Mouse (Mus musculus) heart, embryonic 13.5 days (tissue): Measurements from ENCODE around the gene Slc18a2. TPM values are rescaled to one million over a fixed set of nuclear protein-coding genes. Genes with fewer than 3 reads are reported as not detected.

Experiments
- ATAC-seq: fragments of 200-750 bp; cut with Nextera tagmentation; 2 replicates; pipeline ENCODE4 v1.8.0; 2017; ENCODE audit warnings: moderate TSS enrichment; ENCODE audit not compliant: insufficient number of reproducible peaks, low FRiP score, low TSS enrichment; ENCODE audit errors: extremely low read depth
- H3K27ac ChIP-seq: fragments of 300-500 bp; sonication (generic); replicated peaks from 2 replicates; pipeline ENCODE4 v1.5.1; 2015; ENCODE audit warnings: moderate library complexity, mild to moderate bottlenecking, inconsistent platforms
- H3K27me3 ChIP-seq: fragments of 300-500 bp; sonication (generic); replicated peaks from 2 replicates; pipeline ENCODE4 v1.6.1; 2015; ENCODE audit warnings: mild to moderate bottlenecking, inconsistent platforms
- H3K36me3 ChIP-seq: fragments of 300-500 bp; sonication (generic); 2 replicates; pipeline ENCODE4 v1.6.1; 2015; ENCODE audit warnings: mild to moderate bottlenecking, inconsistent platforms
- H3K4me1 ChIP-seq: fragments of 300-500 bp; sonication (generic); 2 replicates; pipeline ENCODE4 v1.6.1; 2015; ENCODE audit warnings: inconsistent platforms
- H3K4me2 ChIP-seq: fragments of 300-500 bp; sonication (generic); 2 replicates; pipeline ENCODE4 v1.6.1; 2015; ENCODE audit warnings: inconsistent platforms, mild to moderate bottlenecking, moderate library complexity
- H3K4me3 ChIP-seq: fragments of 300-500 bp; sonication (generic); 2 replicates; pipeline ENCODE4 v1.5.1; 2015; ENCODE audit warnings: moderate library complexity, mild to moderate bottlenecking, inconsistent platforms
- H3K9ac ChIP-seq: fragments of 300-500 bp; sonication (generic); 2 replicates; pipeline ENCODE4 v1.6.1; 2015; ENCODE audit warnings: inconsistent platforms, mild to moderate bottlenecking, moderate library complexity
- H3K9me3 ChIP-seq: fragments of 300-500 bp; sonication (generic); 2 replicates; pipeline ENCODE4 v1.6.1; 2016; ENCODE audit warnings: inconsistent platforms
- WGBS: fragments of 180-500 bp; shearing (Covaris S2); methylation state at CpG from one replicate; pipeline ENCODE4 v1.1.7; 2015; ENCODE audit warnings: mixed read lengths; 5-methylcytosine and 5-hydroxymethylcytosine counted together
- polyA plus RNA-seq: library from polyadenylated mRNA; unstranded; fragments of >200 nt; fragmentation: Nextera tagmentation; extraction: Ambion mirVana; gene quantifications from 2 replicates; pipeline ENCODE4 v1.2.1, GENCODE M21; 2015

Gene Slc18a2
- polyA plus RNA-seq, 1 experiment from 2014 or later = 10.4 TPM

- Histone ChIP-seq H3K4me1 (no peaks in the 10 kb centered on the region), H3K4me2 (no peak overlapping the region), H3K27ac (no peak overlapping the region), H3K4me3 (no peak overlapping the region), H3K27me3 (peaks cover 17% of the 10 kb centered on the region; the same call in 1 of the 2 replicates), H3K9ac (no peak overlapping the region), H3K36me3 (no peaks in the 10 kb centered on the region), H3K9me3 (no peaks in the 10 kb centered on the region)
- ATAC-seq = no peak
- WGBS = 77% methylated on average over 2 of the region's 2 CpGs
Observed at GRCm38 (mm10) chr19:59243057-59243456, 17.6 kb upstream of the Slc18a2 start.

- no peak overlapping the region for H3K9ac ChIP-seq
- peaks cover 3% of the 10 kb centered on the region; the same call in 1 of the 2 replicates for H3K27me3 ChIP-seq
- H3K27ac ChIP-seq = no peak overlapping the region
- WGBS = 78% methylated on average over 4 of the region's 4 CpGs
- H3K36me3 ChIP-seq = no peaks in the 10 kb centered on the region
- no peak overlapping the region for H3K4me2 ChIP-seq
- H3K4me3 ChIP-seq = no peak overlapping the region
- ATAC-seq = no peak
- H3K4me1 ChIP-seq = no peaks in the 10 kb centered on the region
- no peaks in the 10 kb centered on the region for H3K9me3 ChIP-seq
Observed at GRCm38 (mm10) chr19:59248144-59248543, 12.6 kb upstream of the Slc18a2 start.

GRCm38 (mm10) chr19:59248553-59249286, 12.0 kb upstream of the Slc18a2 start:
- Histone ChIP-seq H3K9ac (no peak overlapping the region), H3K4me3 (no peak overlapping the region), H3K27ac (no peak overlapping the region), H3K36me3 (no peaks in the 10 kb centered on the region), H3K4me1 (no peaks in the 10 kb centered on the region), H3K4me2 (no peak overlapping the region), H3K9me3 (no peaks in the 10 kb centered on the region), H3K27me3 (peaks cover 3% of the 10 kb centered on the region; the same call in 1 of the 2 replicates)
- 55% methylated on average over 11 of the region's 11 CpGs for WGBS
- no peak for ATAC-seq

GRCm38 (mm10) chr19:59252651-59253050, 8.0 kb upstream of the Slc18a2 start:
- no peak for ATAC-seq
- WGBS = 66% methylated on average over 2 of the region's 2 CpGs
- Histone ChIP-seq H3K9me3 (peaks cover 5% of the 10 kb centered on the region; the same call in 1 of the 2 replicates), H3K4me2 (no peak overlapping the region), H3K36me3 (no peaks in the 10 kb centered on the region), H3K4me3 (no peak overlapping the region), H3K27ac (no peak overlapping the region), H3K4me1 (no peaks in the 10 kb centered on the region), H3K9ac (no peak overlapping the region), H3K27me3 (peaks cover 6% of the 10 kb centered on the region; the same call in 1 of the 2 replicates)

GRCm38 (mm10) chr19:59259633-59260032, 1.1 kb upstream of the Slc18a2 start:
- H3K4me1 ChIP-seq = peaks cover 19% of the 10 kb centered on the region
- H3K27me3 ChIP-seq = peaks cover 54% of the 10 kb centered on the region
- WGBS = 30% methylated on average over 5 of the region's 5 CpGs
- no peak overlapping the region for H3K4me3 ChIP-seq
- H3K9ac ChIP-seq = no peak overlapping the region
- H3K4me2 ChIP-seq = no peak overlapping the region
- ATAC-seq = no peak
- H3K27ac ChIP-seq = no peak overlapping the region
- H3K36me3 ChIP-seq = no peaks in the 10 kb centered on the region
- peaks cover 5% of the 10 kb centered on the region; the same call in 1 of the 2 replicates for H3K9me3 ChIP-seq

- 29% methylated on average over 7 of the region's 7 CpGs for WGBS
- peak overlapping the region; percentile 68; the same call in 1 of the 2 replicates for H3K9ac ChIP-seq
- no peaks in the 10 kb centered on the region for H3K36me3 ChIP-seq
- peaks cover 19% of the 10 kb centered on the region for H3K4me1 ChIP-seq
- H3K9me3 ChIP-seq = peaks cover 5% of the 10 kb centered on the region; the same call in 1 of the 2 replicates
- H3K4me2 ChIP-seq = peak overlapping the region; percentile 76
- peaks cover 56% of the 10 kb centered on the region for H3K27me3 ChIP-seq
- H3K27ac ChIP-seq = no peak overlapping the region
- H3K4me3 ChIP-seq = peak overlapping the region; percentile 53
- no peak for ATAC-seq
Observed at GRCm38 (mm10) chr19:59261604-59262003, 908 bp downstream of the Slc18a2 start.

GRCm38 (mm10) chr19:59263171-59263570, 2.5 kb downstream of the Slc18a2 start:
- Histone ChIP-seq H3K27ac (no peak overlapping the region), H3K27me3 (peaks cover 54% of the 10 kb centered on the region), H3K36me3 (no peaks in the 10 kb centered on the region), H3K4me1 (peaks cover 31% of the 10 kb centered on the region), H3K9me3 (no peaks in the 10 kb centered on the region), H3K9ac (no peak overlapping the region), H3K4me3 (no peak overlapping the region), H3K4me2 (no peak overlapping the region)
- 86% methylated on average over 9 of the region's 9 CpGs for WGBS
- no peak for ATAC-seq

GRCm38 (mm10) chr19:59264838-59265532, 4.3 kb downstream of the Slc18a2 start:
- Histone ChIP-seq H3K4me3 (no peak overlapping the region), H3K36me3 (no peaks in the 10 kb centered on the region), H3K9ac (no peak overlapping the region), H3K4me2 (no peak overlapping the region), H3K4me1 (peaks cover 32% of the 10 kb centered on the region), H3K9me3 (no peaks in the 10 kb centered on the region), H3K27ac (no peak overlapping the region), H3K27me3 (peaks cover 44% of the 10 kb centered on the region)
- no peak for ATAC-seq
- WGBS = 77% methylated on average over 9 of the region's 9 CpGs

- Histone ChIP-seq H3K27me3 (peaks cover 36% of the 10 kb centered on the region), H3K4me1 (peaks cover 24% of the 10 kb centered on the region), H3K4me3 (no peak overlapping the region), H3K36me3 (no peaks in the 10 kb centered on the region), H3K9ac (no peak overlapping the region), H3K9me3 (no peaks in the 10 kb centered on the region), H3K4me2 (no peak overlapping the region), H3K27ac (no peak overlapping the region)
- ATAC-seq = no peak
- WGBS = 74% methylated on average over 6 of the region's 6 CpGs
Observed at GRCm38 (mm10) chr19:59265907-59266306, 5.2 kb downstream of the Slc18a2 start.

- Histone ChIP-seq H3K4me1 (peaks cover 12% of the 10 kb centered on the region), H3K4me2 (peak overlapping the region; percentile 19; the same call in 1 of the 2 replicates), H3K9ac (peak overlapping the region; percentile 17; the same call in 1 of the 2 replicates), H3K27me3 (peaks cover 21% of the 10 kb centered on the region), H3K4me3 (no peak overlapping the region), H3K27ac (peak overlapping the region; percentile 65), H3K9me3 (no peaks in the 10 kb centered on the region), H3K36me3 (no peaks in the 10 kb centered on the region)
- no peak for ATAC-seq
- 10% methylated on average over 5 of the region's 5 CpGs for WGBS
Observed at GRCm38 (mm10) chr19:59267417-59267963, 6.8 kb downstream of the Slc18a2 start.

GRCm38 (mm10) chr19:59273190-59273589, 12.5 kb downstream of the Slc18a2 start:
- no peak overlapping the region for H3K4me2 ChIP-seq
- no peaks in the 10 kb centered on the region for H3K27me3 ChIP-seq
- no peak overlapping the region for H3K9ac ChIP-seq
- peaks cover under 1% of the 10 kb centered on the region; the same call in 1 of the 2 replicates for H3K4me1 ChIP-seq
- H3K36me3 ChIP-seq = no peaks in the 10 kb centered on the region
- no peak for ATAC-seq
- H3K27ac ChIP-seq = no peak overlapping the region
- 80% methylated on average over 7 of the region's 7 CpGs for WGBS
- no peak overlapping the region for H3K4me3 ChIP-seq
- no peaks in the 10 kb centered on the region for H3K9me3 ChIP-seq
